Mouse (Mus musculus): ENCODE measurements at regions not wholly inside any gene's neighbourhood (a gene's known extent, or its start where the extent isn't known, plus 50 kb on each side); places are given as distances from the start of the nearest gene placed in this dataset.

DNA sequence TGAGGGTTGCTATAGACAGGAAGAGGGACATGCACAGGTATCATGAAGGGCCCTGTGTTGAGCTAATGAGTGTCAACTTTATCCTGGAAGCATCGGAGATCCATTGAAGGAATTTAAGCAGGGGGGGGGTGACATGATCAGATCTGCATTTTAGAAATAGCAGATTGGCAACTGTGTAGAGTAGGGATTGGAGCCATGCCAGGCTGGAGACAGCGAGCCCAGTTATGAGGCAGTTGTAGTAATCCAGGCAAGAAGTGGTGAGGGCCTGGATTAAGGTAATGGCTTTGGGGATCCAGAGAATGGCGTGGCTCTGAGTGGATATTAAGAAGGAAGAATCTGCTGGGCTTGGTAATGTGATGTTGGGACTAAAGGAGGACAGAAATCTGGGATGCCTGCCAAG is 528.5 kb downstream of the Fgf9 start:
- DNase-seq (ENCODE audit: low spot score), result no peak

DNA sequence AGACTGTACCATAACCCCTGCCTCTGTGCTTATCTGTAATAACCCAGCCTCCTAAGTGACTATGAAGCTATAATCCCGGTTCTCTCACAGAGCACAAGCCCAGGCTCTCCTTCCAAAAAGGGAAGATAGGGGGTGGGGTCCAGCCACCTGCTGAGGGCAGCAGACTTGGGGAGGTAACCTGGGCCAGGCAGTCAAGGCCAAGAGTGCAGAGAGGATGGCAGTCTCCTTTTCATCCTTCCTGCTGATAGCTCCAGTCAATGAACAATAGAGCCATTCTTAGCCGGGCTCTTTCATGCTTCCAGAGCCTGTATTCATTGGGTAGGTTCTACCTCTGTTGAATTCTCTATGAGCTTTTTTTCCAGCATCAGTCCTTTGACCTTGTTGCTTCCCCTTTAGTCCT is 527.5 kb downstream of the Fgf9 start:
- DNase-seq (ENCODE audit: low spot score), result no peak

DNA sequence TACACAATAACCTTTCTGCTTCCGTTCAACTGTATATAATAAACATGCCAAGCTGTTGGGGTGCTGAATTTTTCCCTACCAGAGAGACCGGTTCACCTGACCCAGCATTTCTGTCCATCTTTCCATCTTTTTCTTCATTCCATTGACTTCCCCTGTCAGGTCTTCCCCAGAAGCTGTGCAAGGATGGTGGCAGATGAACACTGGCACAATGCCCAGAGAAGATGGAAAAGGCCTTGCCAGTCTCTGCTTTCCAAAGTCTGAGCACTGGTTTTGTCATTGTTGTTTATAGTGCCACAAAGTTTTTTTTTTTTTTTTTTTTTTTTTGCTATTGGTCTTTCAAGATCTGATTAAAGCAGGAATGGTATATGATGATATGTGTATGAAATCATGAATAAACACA is 526.6 kb downstream of the Fgf9 start:
- DNase-seq (ENCODE audit: low spot score), result no peak

DNA sequence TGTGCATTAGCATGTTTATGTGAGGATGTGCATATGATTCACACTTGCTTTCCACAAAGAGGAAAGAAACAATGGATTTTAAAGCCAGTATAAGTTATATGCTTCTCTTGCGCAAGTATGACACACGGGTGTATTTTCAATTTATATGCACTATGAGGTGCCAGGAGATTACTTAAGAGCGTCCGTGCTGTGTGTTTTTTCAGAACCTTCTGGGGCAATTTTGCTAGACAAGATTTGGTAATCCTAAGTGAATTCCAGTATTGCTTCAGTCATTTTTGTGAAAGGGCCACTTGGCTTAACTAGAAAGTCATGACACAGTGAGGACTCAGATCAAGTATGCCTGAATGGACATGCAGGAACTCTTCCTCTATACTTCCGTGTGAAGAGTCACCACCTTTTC is 511.5 kb downstream of the Fgf9 start:
- DNase-seq (ENCODE audit: low spot score), result no peak

DNA sequence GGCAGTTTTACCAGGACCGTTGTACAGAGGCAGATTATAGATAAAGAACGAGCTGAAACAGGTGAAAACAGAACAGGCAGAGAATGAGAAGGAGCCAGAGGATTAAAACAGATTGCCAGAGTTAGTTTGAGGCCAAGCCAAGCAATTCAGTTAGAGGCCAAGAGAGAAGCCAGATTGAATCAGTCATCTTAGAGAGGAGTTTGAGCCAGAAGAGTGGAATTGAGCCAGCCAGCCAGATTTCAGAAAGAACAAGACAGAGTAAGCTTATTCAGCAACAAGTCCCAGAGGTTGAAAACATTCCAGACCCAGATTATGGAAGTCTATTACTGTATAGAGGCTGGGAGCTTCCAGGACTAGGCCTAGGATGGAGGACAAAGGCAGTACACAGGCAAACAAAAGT is 499.7 kb downstream of the Fgf9 start:
- no peak for DNase-seq (ENCODE audit: low spot score)

DNA sequence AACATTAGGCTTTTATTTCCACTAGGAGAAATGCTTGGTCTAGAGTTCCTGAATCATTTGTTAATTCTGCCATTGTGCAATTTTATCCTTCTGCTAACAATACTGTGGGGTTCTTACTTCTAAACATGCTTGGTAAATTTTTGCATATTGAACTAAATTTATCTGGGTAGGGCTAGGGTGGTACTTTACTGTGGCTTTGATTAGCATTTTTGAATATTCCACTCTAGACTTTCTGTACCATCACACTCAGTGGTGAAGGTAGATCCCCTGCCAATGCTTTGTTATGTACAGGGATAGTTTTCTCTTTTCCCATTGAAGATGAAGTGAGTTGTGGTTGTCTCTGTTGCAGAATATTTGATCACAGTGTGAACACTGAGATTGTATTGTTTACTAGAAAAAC is 497.1 kb downstream of the Fgf9 start:
- DNase-seq (ENCODE audit: low spot score), result no peak

DNA sequence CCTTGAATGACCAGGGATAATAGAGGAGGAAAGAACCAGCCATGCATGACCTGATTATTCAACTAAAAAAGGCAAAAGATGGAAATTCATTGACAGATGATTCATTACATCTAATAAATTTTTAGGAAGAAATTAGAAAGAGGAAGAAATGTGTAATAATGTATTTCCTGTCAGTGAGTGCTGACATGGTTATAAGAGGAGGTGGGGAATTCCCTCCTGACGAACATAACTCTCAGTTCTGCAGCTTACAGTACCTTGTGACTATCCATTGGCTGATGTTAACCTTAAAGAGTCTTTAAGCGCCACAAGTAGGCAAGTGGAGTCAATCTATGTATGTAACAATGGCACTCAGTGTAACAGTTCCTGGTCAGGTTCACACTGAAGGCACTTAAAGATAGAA is 492.7 kb downstream of the Fgf9 start:
- DNase-seq (ENCODE audit: low spot score), result no peak

DNA sequence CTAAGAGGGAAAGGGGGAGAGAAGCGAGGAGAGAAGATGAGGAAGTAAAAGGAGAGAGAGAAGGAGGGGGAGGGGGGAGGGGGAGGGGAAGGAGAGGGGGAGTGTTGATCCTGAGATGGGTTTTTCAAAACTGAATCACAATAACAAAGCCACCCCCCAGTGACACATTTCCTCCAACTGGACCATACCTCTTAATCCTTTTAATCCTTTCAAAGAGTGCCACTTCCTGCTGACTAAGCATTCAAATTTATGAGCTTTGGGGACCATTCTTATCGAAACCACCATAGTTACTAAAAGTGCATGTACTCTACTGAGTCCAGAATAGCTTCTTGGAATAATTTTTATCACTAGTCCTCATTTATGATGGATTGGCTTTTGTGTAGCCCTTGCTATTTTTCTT is 480.4 kb downstream of the Fgf9 start:
- DNase-seq (ENCODE audit: low spot score), result no peak

DNA sequence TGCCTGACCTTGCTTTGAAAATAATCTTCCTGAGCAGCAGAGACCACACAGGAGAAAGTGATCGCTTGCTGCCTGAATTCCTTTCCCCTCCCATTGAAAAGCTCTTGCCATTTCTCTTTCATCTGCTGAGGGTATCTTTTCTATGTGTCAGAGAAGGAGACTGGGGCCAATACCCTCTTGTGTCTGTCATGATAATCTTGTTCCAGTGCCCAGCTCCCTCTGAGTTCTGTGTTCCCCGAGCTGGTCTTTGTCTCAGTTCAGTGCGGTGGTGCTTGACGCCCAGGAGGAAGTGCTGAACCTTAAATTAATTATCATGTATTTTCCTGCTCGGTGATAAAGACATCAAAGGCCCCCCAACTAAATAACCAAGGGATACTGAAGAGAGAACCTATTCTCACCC is 475.4 kb downstream of the Fgf9 start:
- no peak for DNase-seq (ENCODE audit: low spot score)

DNA sequence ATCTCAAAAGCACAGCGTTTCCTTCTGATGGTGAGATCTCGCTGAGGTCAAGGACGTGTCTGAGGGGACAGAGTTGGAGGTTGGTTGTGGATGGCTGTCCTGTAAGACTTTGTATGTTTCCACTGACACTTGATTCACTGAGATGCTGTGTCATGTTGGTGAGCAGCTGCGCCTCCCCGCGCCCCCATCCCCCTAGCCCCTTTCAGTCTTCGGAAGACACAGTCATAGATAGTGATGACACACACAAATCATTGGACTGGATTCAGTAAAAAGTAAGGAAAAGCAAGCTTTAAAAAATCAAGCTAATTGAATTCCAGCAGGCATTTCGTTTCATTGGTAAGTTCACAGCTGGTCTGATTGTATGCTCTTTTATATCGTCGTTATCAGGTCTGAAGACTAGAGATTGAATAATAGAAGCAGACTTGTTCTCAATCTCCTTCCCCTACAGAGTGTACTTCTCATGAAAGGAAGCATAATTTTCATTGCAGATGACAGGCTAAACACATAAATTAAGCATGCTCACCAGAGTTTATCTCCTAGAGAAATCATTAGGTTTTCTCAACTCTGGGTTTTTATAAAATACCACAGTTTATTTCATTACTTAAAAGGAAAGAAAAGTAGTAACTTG is 472.9 kb downstream of the Fgf9 start:
- DNase-seq (ENCODE audit: low spot score), result no peak

DNA sequence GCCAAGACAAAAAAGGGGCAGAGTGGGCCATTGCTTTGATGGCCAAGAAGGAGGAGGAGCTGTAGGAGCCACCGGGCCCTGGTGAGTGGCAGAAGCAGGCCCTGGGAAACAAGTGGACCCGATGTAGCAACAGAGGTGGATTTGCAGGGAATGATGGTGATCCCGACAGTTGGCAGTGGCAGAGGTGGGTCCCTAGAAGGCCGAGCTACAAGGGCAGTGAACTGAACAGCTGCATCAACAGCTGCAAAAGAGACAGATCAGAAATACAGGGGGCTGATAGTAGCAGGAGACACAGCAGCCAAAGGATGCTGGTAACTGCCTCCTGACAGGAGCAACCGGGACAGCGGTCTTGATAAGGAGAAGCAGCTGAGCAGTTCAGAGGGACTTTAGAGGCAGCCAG is 467.8 kb downstream of the Fgf9 start:
- no peak for DNase-seq (ENCODE audit: low spot score)

DNA sequence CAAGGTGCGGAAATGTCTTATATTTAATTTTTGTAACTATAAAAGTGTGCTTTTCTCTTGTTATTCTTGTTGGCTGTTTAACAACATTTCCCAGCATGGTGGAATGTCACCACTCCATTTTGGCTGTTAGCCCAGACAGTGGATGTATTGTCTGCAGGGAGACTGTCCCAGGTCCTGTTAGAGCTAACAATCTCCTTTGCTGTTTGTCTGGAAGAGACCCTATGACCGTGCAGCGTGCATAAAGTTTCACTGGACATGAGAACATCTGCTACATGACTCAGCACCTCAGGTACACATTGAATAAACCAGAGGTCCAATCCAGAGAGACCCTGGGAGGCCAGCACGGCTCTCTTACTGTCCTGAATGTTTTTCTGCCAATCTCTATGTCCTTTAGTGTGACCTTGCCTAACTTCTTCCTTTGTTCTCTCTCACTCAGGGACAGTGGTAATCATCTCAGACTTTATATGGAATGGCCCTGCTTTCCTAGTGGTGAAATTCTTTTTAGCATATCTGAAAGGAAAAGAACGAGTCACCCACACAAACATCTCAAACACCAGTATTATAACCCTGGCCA is 450.7 kb downstream of the Fgf9 start:
- no peak for DNase-seq (ENCODE audit: low spot score)

DNA sequence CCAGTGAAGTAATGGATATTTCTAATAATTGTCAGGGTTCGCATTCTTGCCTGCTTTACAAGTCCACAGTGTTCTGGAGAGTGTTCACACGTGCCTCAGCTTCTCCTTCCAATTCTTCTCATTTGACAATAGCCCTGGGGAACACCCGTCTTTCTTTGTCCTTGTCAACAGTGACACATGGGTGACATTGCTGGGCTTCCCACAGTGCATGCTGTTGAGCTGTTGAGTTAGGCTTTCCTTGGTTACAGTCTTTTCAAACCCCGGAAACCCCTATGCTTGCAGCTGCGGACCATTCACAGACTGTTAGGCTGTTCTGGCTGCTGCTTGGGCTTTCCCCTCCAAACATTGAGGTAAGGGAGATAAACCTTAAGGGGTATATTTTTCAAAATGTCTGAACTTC is 450.0 kb downstream of the Fgf9 start:
- DNase-seq (ENCODE audit: low spot score), result no peak

DNA sequence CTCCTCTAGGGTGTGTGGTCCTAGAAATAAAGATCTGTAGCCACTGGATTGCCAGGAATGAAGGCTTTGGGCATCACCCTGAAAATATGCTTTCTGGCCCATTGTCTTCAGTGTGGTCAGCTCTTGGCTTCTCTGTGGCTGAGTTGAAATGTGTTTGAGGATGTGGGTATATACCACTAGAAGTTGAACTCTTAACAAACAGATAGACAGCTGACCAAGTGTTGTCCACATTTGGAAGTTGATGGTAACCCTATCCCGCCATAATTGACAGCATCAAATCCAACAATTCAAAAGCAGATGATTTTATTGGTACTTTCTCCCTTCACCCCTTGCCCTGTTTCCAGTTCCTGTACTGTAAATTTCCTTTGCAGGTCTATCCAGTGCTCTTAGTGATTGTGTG is 448.7 kb downstream of the Fgf9 start:
- DNase-seq (ENCODE audit: low spot score), result no peak

DNA sequence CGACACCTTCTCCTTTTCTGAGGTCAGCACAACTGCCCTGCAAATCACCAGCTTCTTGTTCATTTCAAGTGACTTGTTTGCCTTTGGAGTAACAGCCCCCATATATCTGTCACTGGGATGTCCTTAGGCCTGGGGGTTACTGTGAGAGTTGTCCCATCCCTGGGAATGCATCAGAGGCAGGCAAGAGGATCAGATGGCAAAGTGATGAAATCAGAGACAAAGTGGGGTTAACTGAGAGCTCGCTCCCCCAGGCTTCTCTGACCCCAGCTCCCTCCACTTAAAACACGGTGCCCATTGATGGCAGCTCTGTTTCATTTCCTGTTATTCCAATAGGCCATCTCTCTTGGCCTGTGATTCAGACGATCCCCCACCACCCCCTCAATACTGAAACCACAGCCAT is 446.2 kb downstream of the Fgf9 start:
- no peak for DNase-seq (ENCODE audit: low spot score)

DNA sequence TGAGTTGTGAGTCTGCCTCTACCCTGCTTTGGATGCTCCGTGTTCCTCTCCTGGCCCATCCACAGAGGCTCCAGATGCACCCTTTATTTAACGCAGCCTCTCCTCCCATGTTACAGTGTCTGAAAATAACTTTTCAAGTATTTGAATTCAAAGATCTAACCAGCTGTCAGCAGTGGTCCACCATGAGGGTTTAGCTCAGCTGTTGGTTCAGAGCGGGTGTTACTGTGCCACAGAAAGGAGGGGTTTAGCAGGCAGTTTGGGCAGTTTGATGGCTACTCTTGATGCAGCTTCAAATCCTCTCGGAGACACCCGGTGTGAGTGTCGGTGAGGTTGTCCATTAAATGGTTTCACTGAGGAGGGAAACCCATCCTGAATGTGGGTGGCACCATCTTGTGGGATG is 441.8 kb downstream of the Fgf9 start:
- no peak for DNase-seq (ENCODE audit: low spot score)

DNA sequence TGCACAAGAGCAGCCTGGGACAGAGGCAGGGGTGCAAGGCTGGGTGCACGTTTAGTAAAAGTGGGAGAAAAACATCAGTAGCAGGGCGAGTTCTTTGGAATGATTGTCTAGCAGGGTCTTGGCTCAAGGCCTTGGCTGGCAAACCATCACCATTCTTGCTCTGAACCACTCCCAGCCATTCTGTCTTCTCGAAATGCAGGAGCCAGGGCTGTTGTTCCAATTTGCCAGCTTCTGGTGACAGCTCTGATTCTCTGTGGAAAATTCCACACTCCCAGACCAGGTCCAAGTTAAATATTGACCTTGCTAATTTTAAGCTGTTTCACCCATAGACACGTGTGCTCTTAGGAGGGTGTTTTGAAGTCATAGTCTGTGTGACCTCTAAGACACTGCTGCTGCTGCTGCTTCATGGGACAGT is 441.2 kb downstream of the Fgf9 start:
- no peak for DNase-seq (ENCODE audit: low spot score)

DNA sequence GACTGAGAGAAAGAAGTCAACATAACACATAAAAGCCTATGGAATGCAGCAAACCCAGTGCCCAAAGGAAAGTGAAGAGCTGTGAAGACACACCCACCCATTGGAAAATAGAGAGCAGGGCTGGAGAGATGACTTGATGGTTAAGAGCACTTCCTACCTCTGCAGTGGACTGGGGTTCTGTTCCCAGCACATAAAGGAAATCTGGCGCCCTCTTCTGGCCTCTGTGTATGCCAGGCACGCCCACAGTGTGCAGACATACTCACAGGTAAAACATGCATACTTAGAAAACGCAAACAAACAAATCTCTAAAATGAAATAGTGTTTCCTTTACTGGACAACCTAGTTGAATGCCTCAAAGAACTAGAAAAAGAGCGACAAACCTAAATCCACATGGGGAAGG is 440.4 kb downstream of the Fgf9 start:
- DNase-seq (ENCODE audit: low spot score), result no peak

DNA sequence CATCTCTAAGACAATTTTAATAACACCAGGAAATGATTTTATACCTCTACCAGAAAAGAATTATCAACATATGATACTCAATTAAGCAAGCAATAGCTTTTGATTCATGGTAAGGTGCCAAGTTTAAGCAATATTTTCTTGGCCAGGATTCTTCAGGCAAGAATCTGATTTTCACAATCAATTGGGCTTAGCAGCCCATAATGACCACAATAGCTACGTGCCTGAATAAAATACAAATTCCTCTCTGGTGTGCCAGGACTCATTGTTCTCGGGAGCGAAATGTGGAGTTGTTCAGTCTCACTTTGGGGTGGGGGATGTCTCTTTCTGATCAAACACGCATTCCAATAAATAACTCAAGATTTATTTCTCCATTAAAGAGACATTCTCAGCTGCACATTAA is 438.8 kb downstream of the Fgf9 start:
- DNase-seq (ENCODE audit: low spot score), result no peak

DNA sequence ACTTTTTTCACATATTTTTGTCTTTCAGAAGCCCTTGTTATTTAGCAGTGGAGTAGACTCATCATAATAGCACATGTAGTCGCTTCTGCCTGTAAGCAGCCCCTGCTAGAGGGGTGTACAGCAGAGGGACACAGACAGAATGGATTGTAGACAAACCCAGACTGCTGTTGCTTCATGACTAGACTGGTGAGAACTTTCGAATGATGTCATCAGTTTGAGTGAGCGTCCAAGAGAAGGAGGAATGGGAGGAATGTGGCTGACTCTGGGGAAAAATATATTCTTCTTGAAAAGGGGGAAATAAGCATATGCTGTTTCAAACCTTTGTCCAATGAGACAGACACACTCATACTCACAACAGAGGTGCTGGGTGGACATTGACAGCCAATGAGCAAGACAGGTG is 436.1 kb downstream of the Fgf9 start:
- no peak for DNase-seq (ENCODE audit: low spot score)

DNA sequence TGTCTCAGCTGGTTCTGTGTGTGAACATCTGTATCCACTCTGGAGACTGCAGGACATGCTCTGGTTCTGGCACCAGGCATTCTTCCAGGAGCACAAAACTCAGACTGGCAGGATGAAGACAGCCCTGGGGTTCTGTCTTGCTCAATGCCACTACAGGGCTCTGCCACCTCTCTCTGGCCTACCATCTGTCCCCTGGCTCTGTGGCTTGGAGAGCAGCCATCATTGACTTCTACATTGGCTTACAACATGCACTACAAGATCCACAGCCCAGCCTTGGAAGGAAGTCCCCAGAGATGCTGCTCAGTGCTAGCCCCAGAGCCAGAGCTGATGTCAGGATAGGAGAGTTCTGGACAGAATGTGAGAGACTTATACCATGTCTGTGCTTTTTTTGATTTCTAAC is 435.5 kb downstream of the Fgf9 start:
- no peak for DNase-seq (ENCODE audit: low spot score)

DNA sequence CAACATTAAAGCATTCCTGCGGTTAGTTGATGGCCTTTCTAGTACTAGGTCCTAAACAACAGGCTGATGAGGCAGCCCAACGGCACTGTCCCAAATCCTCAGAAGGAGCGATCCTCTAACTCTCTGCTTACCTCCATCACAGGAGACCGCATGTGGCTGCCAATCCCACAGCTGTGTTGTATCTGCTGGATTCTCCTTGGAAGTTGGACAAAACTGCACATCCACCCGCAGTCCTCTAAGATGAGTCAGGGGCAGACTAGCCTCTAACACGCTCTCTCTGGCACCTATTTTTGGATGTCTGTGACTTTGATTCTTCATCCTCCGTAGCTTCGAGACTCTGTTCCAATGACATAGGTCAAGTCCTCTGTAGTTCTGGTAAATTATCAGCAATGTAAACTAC is 432.5 kb downstream of the Fgf9 start:
- no peak for DNase-seq (ENCODE audit: low spot score)

DNA sequence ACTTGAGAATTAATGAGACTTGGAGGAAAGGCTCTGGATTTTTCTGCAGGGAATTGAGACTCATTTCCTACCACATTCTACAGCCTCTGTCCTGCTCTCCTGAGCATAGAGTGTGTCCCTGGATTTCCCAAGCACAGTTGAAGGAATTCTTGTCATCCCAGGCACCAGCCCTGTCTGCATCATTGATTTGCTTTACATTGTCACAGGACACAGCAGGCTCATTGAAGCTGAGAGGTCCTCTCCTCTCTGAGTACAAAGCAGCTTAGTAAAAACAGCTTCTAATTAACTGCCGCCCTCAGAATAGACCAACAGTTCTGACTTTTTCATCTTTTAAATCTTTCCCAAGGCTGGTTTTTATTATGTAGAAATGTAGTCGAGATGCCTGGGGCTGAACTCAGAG is 429.7 kb downstream of the Fgf9 start:
- DNase-seq (ENCODE audit: low spot score), result no peak

DNA sequence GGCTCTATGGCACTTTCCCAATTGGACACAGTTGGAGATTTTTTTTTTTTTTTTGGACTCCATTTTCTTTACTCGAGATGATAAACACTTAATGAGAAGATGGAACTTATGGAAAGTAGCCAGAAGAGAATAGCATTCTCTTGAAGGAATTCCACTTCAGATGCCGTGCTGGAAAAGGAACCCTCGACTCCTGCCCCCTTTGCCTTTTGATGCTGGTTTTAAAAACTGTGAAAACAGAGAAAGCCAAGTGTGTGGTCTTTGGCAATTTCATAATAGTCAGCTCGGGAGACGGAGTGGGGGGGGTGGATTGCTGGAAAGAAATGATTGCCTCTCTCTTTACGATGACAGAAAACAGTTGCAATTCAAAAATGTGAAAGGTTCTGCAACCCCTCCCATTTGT is 429.2 kb downstream of the Fgf9 start:
- no peak for DNase-seq (ENCODE audit: low spot score)
